Mouse (Mus musculus): ENCODE results near the gene Palm3. TPM values are rescaled to one million over a fixed set of nuclear protein-coding genes. Genes with fewer than 3 reads are reported as not detected.

Gene Palm3
- total RNA-seq, 2 experiments from 2014 or later: 0.31 TPM; not detected in 1

DNA sequence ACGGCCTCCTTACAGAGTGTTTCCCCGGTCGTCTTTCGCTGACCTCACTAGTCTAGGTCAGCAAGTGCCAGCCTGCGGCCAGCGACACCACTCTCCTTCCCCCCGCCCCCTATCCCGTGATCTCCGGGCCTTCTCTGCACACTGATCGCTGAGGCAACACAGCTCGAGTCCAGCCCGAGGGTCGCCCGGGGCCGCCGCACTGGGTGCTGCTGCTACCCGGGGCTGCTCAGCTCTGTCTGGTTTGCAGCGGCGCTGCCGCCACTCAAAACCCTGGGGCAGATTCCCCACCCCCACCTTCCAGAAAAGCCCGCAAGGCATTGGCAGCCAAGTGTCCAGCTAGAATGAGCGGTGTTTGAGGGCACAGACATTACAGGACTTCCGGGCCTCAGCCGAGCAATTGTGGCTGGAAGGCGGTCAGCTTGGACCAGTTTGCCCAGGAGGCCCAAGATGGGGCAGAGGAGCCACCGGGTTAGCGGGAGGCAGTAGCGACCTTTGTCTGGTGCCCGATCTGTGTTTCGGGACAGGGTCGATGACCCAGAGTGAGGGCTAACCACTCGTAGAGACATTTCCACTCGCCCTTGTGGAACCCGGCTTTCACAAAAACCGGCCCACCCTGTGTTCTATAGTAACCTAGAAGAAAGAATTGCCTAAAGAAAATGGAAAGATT, 8.6 kb upstream of the Palm3 start:
- DNase-seq: peak; percentile 77
- Histone ChIP-seq H3K4me3 (peak overlapping the region; percentile 82), H3K27ac (peak overlapping the region; percentile 76)
- TF ChIP-seq CTCF (IDR thresholded peaks at IDR 0.05): no peak
- intact Hi-C loops (cut with DNase I): loop anchor here (5.0 kb wide), 2 partner anchors 35 to 55 kb away; partner anchors contain the start of genes Gm10643 and Rfx1

DNA sequence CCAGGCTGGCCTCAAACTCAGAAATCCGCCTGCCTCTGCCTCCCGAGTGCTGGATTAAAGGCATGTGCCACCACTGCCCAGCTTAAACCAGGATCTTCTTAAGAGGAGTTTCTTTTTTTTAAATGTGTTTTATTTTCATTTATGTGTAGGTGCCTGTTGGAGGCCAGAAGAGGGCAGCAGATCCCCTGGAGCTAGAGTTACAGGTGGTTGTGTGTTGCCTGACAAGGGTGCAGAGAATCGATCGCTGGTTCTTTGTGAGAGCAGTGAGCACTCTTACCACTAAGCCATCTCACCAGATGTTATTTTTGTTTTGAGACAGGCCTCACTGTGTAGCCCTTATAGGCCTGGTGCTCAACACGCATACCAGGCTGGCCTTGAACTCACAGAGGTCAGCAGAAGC, 5.4 kb upstream of the Palm3 start:
- Histone ChIP-seq H3K27ac (no peak overlapping the region), H3K4me3 (no peak overlapping the region)
- no peak for DNase-seq
- intact Hi-C loops (cut with DNase I): no loop called here
- TF ChIP-seq CTCF (IDR thresholded peaks at IDR 0.05): no peak

DNA sequence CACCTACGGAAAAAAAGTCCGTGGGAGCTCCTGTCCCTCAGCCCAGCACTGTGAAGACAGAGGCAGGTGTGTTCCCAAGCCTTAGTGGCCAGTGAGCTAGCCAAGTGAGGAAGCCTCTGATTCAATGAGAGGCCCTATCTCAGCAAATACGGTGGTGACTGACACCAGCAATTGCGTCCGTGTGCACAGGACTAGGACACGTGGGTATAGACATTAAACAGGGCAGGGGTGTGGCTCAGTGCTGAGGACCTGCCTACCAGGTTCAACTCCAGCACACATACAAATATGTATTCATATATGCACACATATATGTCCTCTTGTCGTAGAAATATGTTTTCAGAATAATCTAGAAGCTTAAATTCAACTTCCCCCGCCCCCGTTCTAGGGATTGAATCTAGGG, 1.5 kb upstream of the Palm3 start:
- intact Hi-C loops (cut with DNase I): no loop called here
- Histone ChIP-seq H3K4me3 (no peak overlapping the region), H3K27ac (no peak overlapping the region)
- DNase-seq: no peak
- TF ChIP-seq CTCF (IDR thresholded peaks at IDR 0.05): no peak

DNA sequence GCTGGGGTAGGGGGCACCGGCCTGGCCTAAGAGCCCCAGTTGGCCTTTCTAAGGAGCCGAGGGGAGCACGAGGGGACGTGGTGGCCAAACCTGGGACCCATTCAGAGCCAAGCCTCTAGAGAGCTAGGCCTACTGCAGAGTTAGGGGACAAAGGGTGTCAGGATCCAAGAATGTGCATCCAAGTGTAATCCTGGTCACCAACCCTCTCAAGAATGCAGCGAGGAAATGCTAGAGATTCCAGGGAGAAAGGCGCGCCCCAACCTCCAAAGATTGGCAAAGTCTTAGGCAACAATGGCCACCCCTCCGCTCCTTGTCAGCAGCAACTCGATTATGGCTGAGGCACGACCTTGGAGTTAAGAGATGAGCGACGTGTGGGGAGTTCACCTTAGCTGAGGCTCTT, 298 bp downstream of the Palm3 start:
- intact Hi-C loops (cut with DNase I): no loop called here
- H3K27ac ChIP-seq: peak overlapping the region; percentile 5; the same call in 1 of the 2 replicates
- H3K4me3 ChIP-seq: no peak overlapping the region
- no peak for TF ChIP-seq CTCF (IDR thresholded peaks at IDR 0.05)
- no peak for DNase-seq

DNA sequence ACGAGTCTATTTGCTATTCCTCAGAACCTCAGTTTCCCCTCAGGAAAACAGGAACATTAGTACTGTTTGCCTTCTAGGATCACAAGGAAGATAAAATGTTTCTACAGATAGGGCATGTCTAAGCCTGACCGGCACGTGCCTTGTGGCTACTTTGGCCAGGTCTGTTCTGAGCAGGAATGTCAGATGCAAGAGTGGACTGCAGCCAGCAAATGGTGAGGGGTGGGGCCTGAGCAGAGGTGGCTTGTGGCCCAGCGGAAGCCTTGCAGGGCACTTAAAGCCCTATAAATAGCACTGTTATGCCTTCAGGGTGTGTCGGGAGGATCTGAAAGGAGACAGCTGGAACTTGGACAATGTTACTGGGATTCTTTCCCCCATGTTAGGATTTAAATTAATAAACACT, 1.8 kb downstream of the Palm3 start:
- no peak for TF ChIP-seq CTCF (IDR thresholded peaks at IDR 0.05)
- intact Hi-C loops (cut with DNase I): no loop called here
- H3K4me3 ChIP-seq: peak overlapping the region; percentile 2; the same call in 1 of the 2 replicates
- DNase-seq: peak; percentile 89
- H3K27ac ChIP-seq: peak overlapping the region; percentile 76

DNA sequence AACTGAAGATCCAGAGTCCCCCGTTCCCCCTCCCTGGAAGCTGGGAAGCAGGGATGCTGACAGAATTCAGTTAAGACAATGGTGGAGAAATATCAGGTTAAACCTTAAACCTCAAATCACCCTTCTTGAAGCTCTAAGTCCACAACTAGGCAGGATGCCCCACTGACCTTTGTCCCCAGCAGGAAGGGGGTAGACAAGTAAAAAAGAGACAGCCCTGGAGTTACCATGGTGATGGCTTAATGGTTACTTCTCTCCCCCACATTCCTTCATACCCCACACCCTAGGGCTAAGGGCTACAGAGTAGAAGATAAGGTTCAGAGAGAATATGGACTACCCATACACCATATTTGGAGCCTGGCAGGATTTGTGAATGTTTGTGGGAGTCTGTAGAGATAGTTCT, 2.4 kb downstream of the Palm3 start:
- no peak for DNase-seq
- H3K4me3 ChIP-seq: no peak overlapping the region; the same call in 1 of the 2 replicates
- H3K27ac ChIP-seq: peak overlapping the region; percentile 76
- no peak for TF ChIP-seq CTCF (IDR thresholded peaks at IDR 0.05)
- intact Hi-C loops (cut with DNase I): no loop called here

DNA sequence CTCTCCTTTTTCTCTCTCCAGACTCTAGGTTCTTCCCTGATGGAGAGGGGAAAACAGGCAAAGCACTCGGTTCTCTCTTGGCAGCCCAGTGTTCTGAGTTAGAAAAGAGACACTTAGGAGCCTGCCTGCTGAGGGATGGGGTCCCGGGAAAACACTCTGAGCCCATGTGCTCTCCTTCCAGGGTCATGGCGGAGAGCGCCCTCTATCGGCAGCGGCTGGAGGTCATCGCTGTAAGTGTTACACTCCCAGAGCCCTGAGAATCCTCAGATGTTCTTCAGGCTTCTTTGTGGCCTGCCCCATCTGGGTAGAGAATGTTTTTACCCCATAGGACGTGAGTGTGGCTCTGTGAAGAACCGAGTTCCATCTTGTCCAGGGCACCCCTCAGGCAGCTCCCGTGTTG, 2.9 kb downstream of the Palm3 start:
- peak; percentile 68 for TF ChIP-seq CTCF (IDR thresholded peaks at IDR 0.05)
- H3K4me3 ChIP-seq: no peak overlapping the region
- intact Hi-C loops (cut with DNase I): no loop called here
- peak; percentile 74 for DNase-seq
- peak overlapping the region; percentile 76; the same call in 1 of the 2 replicates for H3K27ac ChIP-seq

DNA sequence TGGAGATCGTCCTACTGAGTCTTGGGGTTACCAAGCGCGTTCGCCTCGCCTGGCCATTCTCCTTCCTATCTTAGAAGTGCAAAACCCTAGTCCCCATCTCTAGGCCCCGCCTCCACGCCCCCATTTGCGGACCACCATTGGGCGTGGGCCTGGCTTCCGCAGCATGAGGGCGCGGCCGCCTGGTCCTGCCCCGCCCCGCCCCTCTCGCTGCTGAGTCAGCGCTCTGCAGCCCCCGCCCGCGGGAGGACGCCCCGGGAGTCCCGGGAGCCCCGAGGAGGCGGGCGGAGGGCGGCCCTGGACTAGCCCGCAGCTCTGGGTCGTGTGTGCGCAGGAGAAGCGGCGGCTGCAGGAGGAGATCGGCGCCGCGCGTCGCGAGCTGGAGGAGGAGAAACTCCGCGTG, 4.6 kb downstream of the Palm3 start:
- Histone ChIP-seq H3K4me3 (peak overlapping the region; percentile 70), H3K27ac (no peak overlapping the region; the same call in 1 of the 2 replicates)
- intact Hi-C loops (cut with DNase I): no loop called here
- peak; percentile 72 for DNase-seq
- TF ChIP-seq CTCF (IDR thresholded peaks at IDR 0.05): no peak

DNA sequence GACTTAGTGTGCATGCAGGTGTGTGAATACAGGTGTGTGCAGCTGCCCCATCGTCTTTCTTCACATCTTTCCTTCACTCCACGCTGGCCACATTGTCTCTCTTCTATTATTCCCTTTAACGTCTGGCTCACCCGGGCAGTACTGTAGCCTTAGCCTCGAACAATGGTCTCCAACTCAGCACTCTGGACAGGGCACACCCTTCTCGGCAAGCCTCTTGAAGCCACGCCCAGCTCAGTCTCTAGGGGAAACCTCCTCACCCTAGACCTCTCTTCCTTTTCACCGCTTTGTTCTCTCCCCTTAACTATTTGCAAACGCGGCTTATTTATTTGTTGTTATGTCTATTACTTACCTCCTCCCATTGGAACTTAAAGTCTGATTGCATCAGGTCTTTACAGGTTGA, 6.2 kb downstream of the Palm3 start:
- no peak for DNase-seq
- no peak for TF ChIP-seq CTCF (IDR thresholded peaks at IDR 0.05)
- Histone ChIP-seq H3K27ac (no peak overlapping the region), H3K4me3 (no peak overlapping the region)
- intact Hi-C loops (cut with DNase I): no loop called here

DNA sequence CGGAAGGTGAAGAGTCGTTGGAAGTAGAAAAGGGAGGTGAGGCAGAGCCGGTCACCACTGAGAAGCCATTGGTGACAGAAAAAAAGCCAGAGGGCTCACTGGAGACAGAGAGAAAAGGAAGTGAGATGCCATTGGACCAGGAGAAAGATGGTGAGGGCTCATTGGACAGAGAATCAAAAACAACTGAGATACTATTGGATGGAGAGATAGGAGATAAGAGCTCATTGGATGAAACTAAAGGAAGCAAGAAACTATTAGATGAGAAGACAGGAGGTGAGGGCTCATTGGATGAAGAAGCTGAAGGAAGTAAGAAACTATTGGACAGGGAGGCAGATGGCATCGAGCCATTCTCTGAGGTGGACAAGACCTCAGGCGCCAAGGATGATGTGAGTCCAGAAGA, 8.0 kb downstream of the Palm3 start:
- H3K4me3 ChIP-seq: no peak overlapping the region
- intact Hi-C loops (cut with DNase I): no loop called here
- no peak for TF ChIP-seq CTCF (IDR thresholded peaks at IDR 0.05)
- H3K27ac ChIP-seq: no peak overlapping the region
- DNase-seq: no peak

DNA sequence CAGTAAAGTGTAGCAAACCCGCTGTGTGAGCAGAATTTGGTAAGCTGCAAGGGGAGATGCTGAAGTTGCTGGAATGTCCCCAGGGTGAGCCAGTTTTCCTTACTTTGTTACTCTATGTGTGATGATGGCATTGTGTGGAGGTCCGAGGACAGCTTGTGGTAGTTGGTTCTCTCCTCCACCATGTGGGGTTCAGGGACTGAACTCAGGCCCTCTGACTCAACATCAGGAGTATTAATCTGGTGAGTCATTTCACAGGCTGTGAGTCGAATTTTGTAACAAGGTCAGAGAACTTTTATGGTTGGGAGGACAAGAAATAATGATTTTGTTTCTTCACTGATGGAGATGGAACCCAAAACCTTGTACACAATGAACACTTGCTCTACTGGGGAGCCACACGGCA, 11.5 kb downstream of the Palm3 start:
- no peak overlapping the region for H3K4me3 ChIP-seq
- H3K27ac ChIP-seq: no peak overlapping the region
- no peak for DNase-seq
- no peak for TF ChIP-seq CTCF (IDR thresholded peaks at IDR 0.05)
- intact Hi-C loops (cut with DNase I): no loop called here

DNA sequence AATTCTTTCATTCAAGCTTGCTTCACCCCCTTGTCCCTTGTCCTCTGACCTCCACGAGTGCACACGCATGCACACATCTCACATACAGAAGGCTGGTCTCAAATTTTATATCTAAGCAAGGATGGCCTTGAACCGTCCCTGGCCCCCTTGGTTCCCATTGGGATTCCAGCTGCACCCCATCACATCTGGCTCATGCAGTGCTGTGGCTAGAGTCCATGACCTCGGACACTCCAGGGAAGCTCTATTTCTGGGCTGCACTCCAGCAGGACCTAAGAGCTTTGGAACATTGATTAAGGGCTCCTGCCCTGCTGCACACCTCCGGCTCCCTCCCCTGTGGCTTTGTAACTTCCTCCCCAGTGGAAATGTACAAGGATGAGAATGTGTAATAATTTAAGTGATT, 16.7 kb downstream of the Palm3 start:
- intact Hi-C loops (cut with DNase I): loop anchor here (2.0 to 5.0 kb wide), 3 partner anchors 149 to 249 kb away; partner anchors contain the start of gene Nanos3
- DNase-seq: peak; percentile 51
- Histone ChIP-seq H3K27ac (no peak overlapping the region), H3K4me3 (no peak overlapping the region)
- no peak for TF ChIP-seq CTCF (IDR thresholded peaks at IDR 0.05)

DNA sequence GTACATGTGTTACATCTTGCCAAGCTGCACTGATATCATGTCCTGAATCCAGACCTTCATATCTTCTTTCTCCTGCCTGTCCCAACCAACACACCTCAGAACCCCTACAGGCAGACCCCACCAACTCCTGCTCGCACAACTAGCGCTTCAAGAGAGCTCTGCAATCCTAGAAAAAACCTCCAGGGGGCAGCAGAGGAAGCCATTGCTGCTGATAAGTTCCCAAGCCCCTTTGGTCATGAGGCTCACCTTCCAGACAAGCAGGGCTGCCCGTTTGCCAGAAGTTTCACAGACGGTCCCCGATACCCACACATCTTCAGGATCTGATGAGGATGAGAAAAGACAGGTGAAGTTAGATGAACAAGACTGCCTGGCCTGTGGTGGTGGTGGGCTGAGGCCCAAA, 17.8 kb downstream of the Palm3 start:
- DNase-seq: peak; percentile 71
- H3K27ac ChIP-seq: no peak overlapping the region
- peak; percentile 92 for TF ChIP-seq CTCF (IDR thresholded peaks at IDR 0.05)
- intact Hi-C loops (cut with DNase I): loop anchor here (2.0 to 5.0 kb wide), 3 partner anchors 148 to 248 kb away; partner anchors contain the start of gene Nanos3
- no peak overlapping the region for H3K4me3 ChIP-seq

Data from gastrocnemius, adult 2 months (tissue).